Mouse (Mus musculus): ENCODE data around the gene Ppp1r14d. TPM values are rescaled to one million over a fixed set of nuclear protein-coding genes. Genes with fewer than 3 reads are reported as not detected.

The Ppp1r14d gene
- total RNA-seq, 2 experiments from 2014 or later, result not detected

- intact Hi-C loops (cut with DNase I), result no loop called here
- no peak for DNase-seq
These were observed 54.8 kb downstream of the Ppp1r14d start for GRCm38 (mm10) chr2:119174866-119175265.

DNA sequence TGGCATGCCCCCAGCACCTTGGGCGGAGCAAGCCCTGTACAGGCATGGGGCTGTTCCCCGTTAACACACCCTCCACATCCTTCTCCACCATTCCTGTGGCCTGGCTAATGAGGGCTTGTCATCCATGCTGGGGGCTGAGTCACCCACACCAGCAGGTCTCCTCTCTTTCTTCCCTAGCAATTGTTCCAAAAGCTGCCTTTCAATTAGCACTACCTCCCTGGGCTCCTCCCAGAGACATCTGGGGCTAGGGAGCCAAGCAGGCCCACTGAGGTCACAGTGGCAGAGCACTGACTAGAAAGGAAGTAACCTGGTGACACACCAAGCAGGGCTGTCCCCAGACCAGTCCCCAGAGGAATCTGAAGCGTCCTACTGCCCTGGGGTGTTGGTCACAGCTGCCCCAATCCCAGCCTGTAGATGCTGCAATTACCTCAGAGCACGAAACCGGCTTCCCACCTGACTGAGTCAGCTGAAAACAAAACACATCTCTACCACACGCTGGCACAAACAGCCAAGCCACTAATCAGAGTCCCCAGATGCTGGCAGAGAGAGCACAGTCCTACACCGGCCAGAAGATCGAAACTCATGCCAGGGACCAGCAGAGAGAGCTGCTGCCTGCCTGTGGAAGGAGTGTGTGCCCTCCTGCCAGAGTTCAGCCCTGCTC, 55.6 kb downstream of the Ppp1r14d start, which contains the start of gene Gm14137:
Gene Gm14137 (plus strand): TSS at position 519 of the 661 bp plus-strand sequence.
- intact Hi-C loops (cut with DNase I), result no loop called here
- peak; percentile 38 to 52 for DNase-seq

DNA sequence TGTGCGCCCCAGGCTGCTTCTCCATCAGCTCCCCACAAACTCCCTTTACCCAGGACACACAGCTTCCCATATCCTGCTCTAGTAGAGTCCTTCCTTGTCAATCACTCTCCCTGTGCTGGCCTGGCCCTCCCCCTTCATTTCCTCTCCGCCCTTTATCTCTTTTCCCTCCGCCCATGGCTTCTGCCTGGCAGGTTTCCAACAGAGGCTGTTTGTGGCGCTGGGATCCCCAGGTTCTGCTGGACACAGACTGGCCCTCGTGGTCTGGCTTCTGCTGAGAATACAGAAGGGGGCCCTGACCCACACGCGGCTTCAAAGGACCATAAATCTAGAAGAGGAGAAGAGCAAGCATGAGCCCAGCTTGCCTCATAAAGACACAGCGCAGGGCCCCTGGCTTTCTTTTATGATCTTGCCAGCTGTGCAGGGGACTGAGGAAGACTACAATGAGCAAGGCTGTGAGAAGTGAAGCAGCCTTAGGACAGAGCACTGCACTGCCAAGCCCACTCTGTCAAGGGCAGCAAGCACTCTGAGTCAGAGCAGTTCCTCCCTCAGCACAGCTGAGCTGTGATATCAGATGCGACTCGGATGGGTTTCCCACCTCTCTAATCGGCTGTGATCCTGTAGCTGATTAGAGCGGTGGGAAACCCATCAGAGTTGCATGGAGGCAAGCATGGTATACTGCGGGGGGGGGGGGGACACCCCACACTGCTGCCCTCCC, 56.7 kb downstream of the Ppp1r14d start:
- intact Hi-C loops (cut with DNase I), result no loop called here

GRCm38 (mm10) chr2:119172446-119172845, 57.3 kb downstream of the Ppp1r14d start:
- DNase-seq, result no peak
- intact Hi-C loops (cut with DNase I), result no loop called here

More for the DNA sequence above, 56.7 kb downstream of the Ppp1r14d start:
- peak; percentile 87 to 90 for DNase-seq

GRCm38 (mm10) chr2:119171574-119171973, 58.1 kb downstream of the Ppp1r14d start:
- intact Hi-C loops (cut with DNase I), result no loop called here
- DNase-seq, result peak; percentile 44 to 59

- no peak for DNase-seq
- intact Hi-C loops (cut with DNase I), result no loop called here
These were observed 59.4 kb downstream of the Ppp1r14d start for GRCm38 (mm10) chr2:119170282-119170681.

Other genes with a start within 250 kb of the Ppp1r14d start
- gene Ccdc32, start 200.5 kb downstream of the Ppp1r14d start, total RNA-seq (2021), result 10 to 100 TPM; 12.8 to 17.4 TPM
- 1 to 10 TPM; 5.6 TPM for gene Rpusd2, start 195.1 kb downstream of the Ppp1r14d start, total RNA-seq (2021)
- 1 to 10 TPM; 6.7 to 9.1 TPM for gene Knl1, start 182.8 kb downstream of the Ppp1r14d start, total RNA-seq (2021)
- 1 to 10 TPM; 4.7 to 6.6 TPM for gene Rad51, start 117.1 kb downstream of the Ppp1r14d start, total RNA-seq (2021)
- 10 to 100 TPM; 18.8 to 19.2 TPM for gene Rmdn3, start 72.9 kb downstream of the Ppp1r14d start, total RNA-seq (2021)
- 1 to 10 TPM; 1.3 to 2.9 TPM for gene Gchfr, start 62.1 kb downstream of the Ppp1r14d start, total RNA-seq (2021)
- not detected for gene Gm14137, start 55.4 kb downstream of the Ppp1r14d start, total RNA-seq (2021)
- 10 to 100 TPM; 21.6 TPM for gene Zfyve19, start 21.3 kb downstream of the Ppp1r14d start, total RNA-seq (2021)
- 10 to 100 TPM; 12.0 to 13.3 TPM for gene Dnajc17, start 21.1 kb downstream of the Ppp1r14d start, total RNA-seq (2021)
- gene Spint1, start 7.5 kb upstream of the Ppp1r14d start, total RNA-seq (2021), result not detected
- not detected for gene Rhov, start 41.4 kb upstream of the Ppp1r14d start, total RNA-seq (2021)
- 10 to 100 TPM; 13.4 to 13.7 TPM for gene Vps18, start 58.8 kb upstream of the Ppp1r14d start, total RNA-seq (2021)
- 10 to 100 TPM; 23.8 to 27.9 TPM for gene Dll4, start 95.9 kb upstream of the Ppp1r14d start, total RNA-seq (2021)
- 1 to 10 TPM; 3.5 to 7.5 TPM for gene Chac1, start 121.3 kb upstream of the Ppp1r14d start, total RNA-seq (2021)
- 10 to 100 TPM; 13.7 to 14.7 TPM for gene Ino80, start 247.8 kb upstream of the Ppp1r14d start, total RNA-seq (2021)

Data from heart, postnatal 10 days (tissue).